Mouse (Mus musculus) small intestine, adult 2 months (tissue): ENCODE measurements around the gene Foxj1. TPM values are rescaled to one million over a fixed set of nuclear protein-coding genes. Genes with fewer than 3 reads are reported as not detected.

Experiments used
- H3K27ac ChIP-seq: fragments of 200-500 bp; 2 replicates; pipeline ENCODE4 v1.5.1; 2012; ENCODE audit warnings: low read depth, low read length, control low read depth, inconsistent platforms; ENCODE audit not compliant: insufficient read depth
- H3K27me3 ChIP-seq: fragments of 200-500 bp; 2 replicates; pipeline ENCODE4 v1.6.1; 2012; ENCODE audit warnings: mild to moderate bottlenecking, moderate library complexity, low read length, inconsistent platforms; ENCODE audit not compliant: control insufficient read depth, insufficient read depth
- H3K36me3 ChIP-seq: fragments of 200-500 bp; 2 replicates; pipeline ENCODE4 v1.6.1; 2012; ENCODE audit warnings: mild to moderate bottlenecking, low read length, control low read depth, inconsistent platforms; ENCODE audit not compliant: control insufficient read depth, insufficient read depth
- H3K4me1 ChIP-seq: fragments of 200-500 bp; 2 replicates; pipeline ENCODE4 v1.6.1; 2012; ENCODE audit warnings: low read length, inconsistent platforms, mixed read lengths; ENCODE audit not compliant: control insufficient read depth, insufficient read depth, insufficient read length
- H3K4me3 ChIP-seq: fragments of 200-500 bp; 2 replicates; pipeline ENCODE4 v1.5.1; 2012; ENCODE audit warnings: low read depth, mild to moderate bottlenecking, control low read depth, inconsistent platforms, low read length, moderate library complexity
- CTCF ChIP-seq: fragments of 200-500 bp; IDR thresholded peaks from 2 replicates; pipeline ENCODE4 v1.5.1; 2012; ENCODE audit warnings: low read depth, mild to moderate bottlenecking, control low read depth, inconsistent platforms, low read length, moderate library complexity, mixed read lengths; ENCODE audit not compliant: insufficient replicate concordance, insufficient read length; ENCODE audit errors: extremely low read depth
- POLR2A ChIP-seq: fragments of 200-500 bp; IDR thresholded peaks from 2 replicates; pipeline ENCODE4 v1.6.1; 2012; ENCODE audit warnings: low read depth, mild to moderate bottlenecking, control low read depth, inconsistent platforms, low read length, moderate library complexity
- WGBS: fragments of 180-500 bp; shearing (Covaris S2); methylation state at CpG from one replicate; pipeline ENCODE4 v1.1.7; 2018; 5-methylcytosine and 5-hydroxymethylcytosine counted together
- polyA plus RNA-seq: library from polyadenylated mRNA; depleted of rRNA; stranded (reverse); fragments of >200 nt; gene quantifications from 2 replicates; pipeline ENCODE4 v1.2.3, GENCODE M21; 2012

Foxj1 gene
- polyA plus RNA-seq, 1 experiment, result 0.19 TPM

- H3K27me3 ChIP-seq, result no peaks in the 10 kb centered on the region
- WGBS, result 80% methylated on average over 8 of the region's 8 CpGs
- peaks cover 9% of the 10 kb centered on the region for H3K4me1 ChIP-seq
- TF ChIP-seq POLR2A (no peak), CTCF (no peak)
- peaks cover 30% of the 10 kb centered on the region for H3K36me3 ChIP-seq
- no peak overlapping the region for H3K27ac ChIP-seq
- no peak overlapping the region for H3K4me3 ChIP-seq
These were observed 44.6 kb downstream of the Foxj1 start for GRCm38 (mm10) chr11:116290556-116290955.

GRCm38 (mm10) chr11:116287351-116287750 is 47.8 kb downstream of the Foxj1 start:
- H3K36me3 ChIP-seq, result peaks cover 25% of the 10 kb centered on the region
- no peak overlapping the region for H3K4me3 ChIP-seq
- WGBS, result 81% methylated on average over 5 of the region's 5 CpGs
- H3K27me3 ChIP-seq, result peaks cover 22% of the 10 kb centered on the region
- TF ChIP-seq POLR2A, result no peak
- TF ChIP-seq CTCF, result no peak
- peaks cover 4% of the 10 kb centered on the region; the same call in 1 of the 2 replicates for H3K4me1 ChIP-seq
- no peak overlapping the region for H3K27ac ChIP-seq

GRCm38 (mm10) chr11:116285770-116286191 is 49.4 kb downstream of the Foxj1 start:
- no peak overlapping the region for H3K4me3 ChIP-seq
- peaks cover 38% of the 10 kb centered on the region for H3K27me3 ChIP-seq
- H3K36me3 ChIP-seq, result peaks cover 17% of the 10 kb centered on the region
- 66% methylated on average over 7 of the region's 7 CpGs for WGBS
- no peak for TF ChIP-seq POLR2A
- no peak for TF ChIP-seq CTCF
- no peak overlapping the region for H3K27ac ChIP-seq
- peaks cover 13% of the 10 kb centered on the region for H3K4me1 ChIP-seq

GRCm38 (mm10) chr11:116283982-116284381 is 51.2 kb downstream of the Foxj1 start:
- Histone ChIP-seq H3K4me3 (no peak overlapping the region), H3K27ac (no peak overlapping the region), H3K4me1 (peaks cover 13% of the 10 kb centered on the region), H3K36me3 (peaks cover 10% of the 10 kb centered on the region), H3K27me3 (peaks cover 41% of the 10 kb centered on the region)
- TF ChIP-seq POLR2A (no peak), CTCF (no peak)
- 41% methylated on average over 6 of the region's 6 CpGs for WGBS

- Histone ChIP-seq H3K27ac (no peak overlapping the region), H3K4me3 (no peak overlapping the region), H3K36me3 (peaks cover 1% of the 10 kb centered on the region; the same call in 1 of the 2 replicates), H3K4me1 (peaks cover 13% of the 10 kb centered on the region), H3K27me3 (peaks cover 41% of the 10 kb centered on the region)
- TF ChIP-seq CTCF (no peak), POLR2A (no peak)
- WGBS, result 10% methylated on average over 48 of the region's 48 CpGs
These were observed 52.2 kb downstream of the Foxj1 start for GRCm38 (mm10) chr11:116282912-116283521.

GRCm38 (mm10) chr11:116282089-116282488 is 53.1 kb downstream of the Foxj1 start:
- Histone ChIP-seq H3K4me3 (no peak overlapping the region), H3K27ac (no peak overlapping the region), H3K27me3 (peaks cover 41% of the 10 kb centered on the region), H3K4me1 (peaks cover 13% of the 10 kb centered on the region), H3K36me3 (no peaks in the 10 kb centered on the region)
- 6% methylated on average over 11 of the region's 11 CpGs for WGBS
- TF ChIP-seq POLR2A (no peak), CTCF (no peak)

- Histone ChIP-seq H3K36me3 (no peaks in the 10 kb centered on the region), H3K27ac (no peak overlapping the region), H3K4me1 (peaks cover 13% of the 10 kb centered on the region), H3K27me3 (peaks cover 41% of the 10 kb centered on the region), H3K4me3 (peak overlapping the region; percentile 43)
- WGBS, result 4% methylated on average over 18 of the region's 18 CpGs
- TF ChIP-seq CTCF, result no peak; the same call in 1 of the 2 replicates
- TF ChIP-seq POLR2A, result no peak
These were observed 53.5 kb downstream of the Foxj1 start for GRCm38 (mm10) chr11:116281671-116282070.
